Mouse (Mus musculus) brain, embryonic 14.5 days (tissue): ENCODE measurements around the gene Capn2.

ENCODE experiments used
- CTCF ChIP-seq: fragments of 200-500 bp; IDR thresholded peaks from 2 replicates; pipeline ENCODE4 v1.5.1; 2012; ENCODE audit warnings: inconsistent platforms, mild to moderate bottlenecking, moderate library complexity, borderline replicate concordance; ENCODE audit not compliant: insufficient read depth, insufficient read length; ENCODE audit errors: extremely low read depth
- POLR2A ChIP-seq: fragments of 200-500 bp; IDR thresholded peaks from 2 replicates; pipeline ENCODE4 v1.6.1; 2012; ENCODE audit warnings: mild to moderate bottlenecking, inconsistent platforms, borderline replicate concordance; ENCODE audit not compliant: poor library complexity, insufficient read depth, insufficient read length, severe bottlenecking; ENCODE audit errors: extremely low read depth

DNA sequence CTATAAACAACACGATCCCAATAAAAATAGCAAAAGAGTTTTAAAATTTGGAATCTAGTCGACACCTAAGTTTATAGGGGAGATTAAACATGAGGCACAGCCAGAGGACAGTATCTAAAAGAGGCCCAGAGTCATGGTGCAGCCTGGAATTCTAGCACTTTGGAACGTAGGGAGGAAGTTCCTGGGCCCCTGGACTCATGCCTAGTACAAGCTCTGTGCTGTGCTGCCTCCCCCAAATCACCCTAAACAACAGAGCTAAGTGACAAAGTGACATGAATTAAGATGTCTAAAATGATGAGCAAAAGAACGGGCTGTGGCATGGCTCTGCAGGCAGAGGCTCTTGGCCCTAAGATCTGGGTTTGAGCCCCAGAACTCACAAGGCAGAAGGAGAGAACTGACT is 19.7 kb downstream of the Capn2 start:
- TF ChIP-seq POLR2A = no peak
- TF ChIP-seq CTCF = no peak
